ENCODE assay signal across 8 mouse cellular contexts in the genomic region with DNA sequence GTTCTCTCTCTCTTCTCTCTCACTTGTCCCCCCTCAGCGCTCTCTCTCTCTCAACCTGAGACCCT. TPM values are rescaled to one million over a fixed set of nuclear protein-coding genes. Genes with fewer than 3 reads are reported as not detected.
DNase-seq lines count a peak whose midpoint lies in the region; ATAC-seq lines count a peak whose summit lies in the region.

A gene (minus strand): TSS at position 39 of the 65 bp plus-strand sequence.

- peak within 1 kb of the TSS; percentile 53 for H3K4me2 ChIP-seq in kidney, embryonic 14.5 days (replicated peaks; ENCODE audit: low read depth, low read length)
- peak within 1 kb of the TSS; percentile 65 for H3K4me2 ChIP-seq in embryonic facial prominence, embryonic 15.5 days (replicated peaks)
- H3K4me2 ChIP-seq in midbrain, embryonic 14.5 days (ENCODE audit: low read length), result peak within 1 kb of the TSS; percentile 65

- no peak for ATAC-seq in kidney, embryonic 14.5 days (ENCODE audit: low FRiP score, low TSS enrichment)
- ATAC-seq in embryonic facial prominence, embryonic 15.5 days (ENCODE audit: insufficient number of reproducible peaks, low FRiP score, low TSS enrichment, low read depth), result no peak
- ATAC-seq in midbrain, embryonic 14.5 days (ENCODE audit: low FRiP score, low TSS enrichment), result no peak

- H3K27me3 ChIP-seq in kidney, embryonic 14.5 days (ENCODE audit: control insufficient read depth, insufficient read depth, low read length), result peaks cover 18% of the 10 kb centered on the region
- H3K27me3 ChIP-seq in embryonic facial prominence, embryonic 15.5 days, result peaks cover 32% of the 10 kb centered on the region
- no peaks in the 10 kb centered on the region for H3K27me3 ChIP-seq in midbrain, embryonic 14.5 days (ENCODE audit: control insufficient read depth, insufficient read depth, low read length)

- peak within 1 kb of the TSS; percentile 40 for H3K4me3 ChIP-seq in kidney, embryonic 14.5 days (ENCODE audit: low read length)
- peak within 1 kb of the TSS; percentile 43 for H3K4me3 ChIP-seq in embryonic facial prominence, embryonic 15.5 days (replicated peaks)
- H3K4me3 ChIP-seq in midbrain, embryonic 14.5 days (replicated peaks; ENCODE audit: low read depth, low read length), result peak within 1 kb of the TSS; percentile 43

- H3K9me3 ChIP-seq in kidney, embryonic 14.5 days (ENCODE audit: control insufficient read depth, low read length), result no peaks in the 10 kb centered on the region
- no peaks in the 10 kb centered on the region for H3K9me3 ChIP-seq in embryonic facial prominence, embryonic 15.5 days (replicated peaks)
- no peaks in the 10 kb centered on the region for H3K9me3 ChIP-seq in midbrain, embryonic 14.5 days (ENCODE audit: control insufficient read depth, low read length)

- H3K9ac ChIP-seq in kidney, embryonic 14.5 days (ENCODE audit: low read depth, low read length), result peak within 1 kb of the TSS; percentile 34; the same call in 1 of the 2 replicates
- no peak within 1 kb of the TSS for H3K9ac ChIP-seq in embryonic facial prominence, embryonic 15.5 days
- H3K9ac ChIP-seq in midbrain, embryonic 14.5 days (replicated peaks; ENCODE audit: low read length), result peak within 1 kb of the TSS; percentile 48

- no peaks in the 10 kb centered on the region for H3K4me1 ChIP-seq in kidney, embryonic 14.5 days (ENCODE audit: control insufficient read depth, insufficient read depth, low read length)
- no peaks in the 10 kb centered on the region for H3K4me1 ChIP-seq in embryonic facial prominence, embryonic 15.5 days
- no peaks in the 10 kb centered on the region for H3K4me1 ChIP-seq in midbrain, embryonic 14.5 days (ENCODE audit: control insufficient read depth, insufficient read depth, low read length)

- H3K27ac ChIP-seq in kidney, embryonic 14.5 days (ENCODE audit: low read depth, low read length), result no peak within 1 kb of the TSS
- H3K27ac ChIP-seq in embryonic facial prominence, embryonic 15.5 days (replicated peaks), result no peak within 1 kb of the TSS
- no peak within 1 kb of the TSS for H3K27ac ChIP-seq in midbrain, embryonic 14.5 days (replicated peaks; ENCODE audit: low read depth, low read length)

- no peaks in the 10 kb centered on the region for H3K36me3 ChIP-seq in kidney, embryonic 14.5 days (ENCODE audit: control insufficient read depth, insufficient read depth, low read length)
- H3K36me3 ChIP-seq in embryonic facial prominence, embryonic 15.5 days, result no peaks in the 10 kb centered on the region
- no peaks in the 10 kb centered on the region for H3K36me3 ChIP-seq in midbrain, embryonic 14.5 days (ENCODE audit: control insufficient read depth, insufficient read depth, low read length)

- DNase-seq in kidney, postnatal 10 days, result no peak
- DNase-seq in layer of hippocampus, postnatal 14 days (ENCODE audit: low spot score in 2 of 2), result no peak
- DNase-seq in midbrain, embryonic 14.5 days, result peak; percentile 25
- no peak for DNase-seq in T-cell, adult 2 months (ENCODE audit: low spot score)
- DNase-seq in kidney, adult 11 months, result no peak
- no peak for DNase-seq in thymus, postnatal 0 days (ENCODE audit: low spot score)

- WGBS in kidney, embryonic 14.5 days, result 43% methylated on average over 1 of the region's 1 CpGs
- WGBS in embryonic facial prominence, embryonic 15.5 days, result 33% methylated on average over 1 of the region's 1 CpGs
- 36% methylated on average over 1 of the region's 1 CpGs for WGBS in midbrain, embryonic 14.5 days

RNA-seq across cellular contexts. Expression of the gene that starts here (rescaled TPM):
- 0.07 and 0.13 TPM in 2 replicates for polyA plus RNA-seq in kidney, embryonic 14.5 days (2014; fragmentation: Nextera tagmentation; extraction: Ambion mirVana)
- 0.30 and 0.45 TPM in 2 replicates for polyA plus RNA-seq in embryonic facial prominence, embryonic 15.5 days (2015; fragmentation: Nextera tagmentation; extraction: Ambion mirVana)
- total RNA-seq in layer of hippocampus, postnatal 14 days (2021), result 10 to 100 TPM; 35.7 to 39.4 TPM
- 1.9 and 2.2 TPM in 2 replicates for polyA plus RNA-seq in midbrain, embryonic 14.5 days (2014; fragmentation: Nextera tagmentation; extraction: Ambion mirVana)
- polyA plus RNA-seq in thymus, postnatal 0 days (2015; fragmentation: Nextera tagmentation; extraction: Ambion mirVana), result not detected in 2 replicates
